Mouse (Mus musculus) heart, embryonic 14.5 days (tissue): ENCODE measurements around the gene Serpina1e. TPM values are rescaled to one million over a fixed set of nuclear protein-coding genes. Genes with fewer than 3 reads are reported as not detected.
"Not testable (repeated sequence)": the region's sequence is repeated elsewhere in the genome, so short reads cannot be mapped to it uniquely, and the experiment has no call there.

Source experiments
- ATAC-seq: fragments of 200-750 bp; cut with Nextera tagmentation; 2 replicates; pipeline ENCODE4 v1.8.0; 2017; ENCODE audit warnings: low read depth, moderate TSS enrichment; ENCODE audit not compliant: insufficient number of reproducible peaks, insufficient read depth, low FRiP score
- H3K27ac ChIP-seq, 2 experiments: fragments of 200-500 bp in 1 of 2; fragments of 300-500 bp in 1 of 2; sonication (generic) in 1 of 2; replicated peaks in 1 of 2; 2 replicates each; pipeline ENCODE4 v1.5.1; 2012 to 2014; ENCODE audit warnings: low read depth in 2 of 2, low read length in 2 of 2, control low read depth in 1 of 2, mild to moderate bottlenecking in 1 of 2, mixed read lengths in 1 of 2; ENCODE audit not compliant: control insufficient read depth in 1 of 2, insufficient read depth in 1 of 2
- H3K27me3 ChIP-seq: fragments of 300-500 bp; sonication (generic); 2 replicates; pipeline ENCODE4 v1.6.1; 2014; ENCODE audit warnings: mild to moderate bottlenecking, low read length, control low read depth; ENCODE audit not compliant: control insufficient read depth, insufficient read depth
- H3K36me3 ChIP-seq: fragments of 300-500 bp; sonication (generic); 2 replicates; pipeline ENCODE4 v1.6.1; 2014; ENCODE audit warnings: mild to moderate bottlenecking, control low read depth, low read length, mixed read lengths; ENCODE audit not compliant: control insufficient read depth, insufficient read depth
- H3K4me1 ChIP-seq, 2 experiments: fragments of 200-500 bp in 1 of 2; fragments of 300-500 bp in 1 of 2; sonication (generic) in 1 of 2; 2 replicates each; pipeline ENCODE4 v1.6.1; 2012 to 2014; ENCODE audit warnings: low read length in 2 of 2, control low read depth in 1 of 2, mixed read lengths in 1 of 2; ENCODE audit not compliant: control insufficient read depth in 2 of 2, insufficient read depth in 2 of 2
- H3K4me2 ChIP-seq: fragments of 300-500 bp; sonication (generic); 2 replicates; pipeline ENCODE4 v1.6.1; 2014; ENCODE audit warnings: mild to moderate bottlenecking, low read length
- H3K4me3 ChIP-seq, 2 experiments: fragments of 200-500 bp in 1 of 2; fragments of 300-500 bp in 1 of 2; sonication (generic) in 1 of 2; 2 replicates each; pipeline ENCODE4 v1.5.1; 2012 to 2014; ENCODE audit warnings: low read length in 2 of 2, mild to moderate bottlenecking in 2 of 2, control low read depth in 1 of 2, low read depth in 1 of 2, moderate library complexity in 1 of 2; ENCODE audit not compliant: control insufficient read depth in 1 of 2, insufficient read depth in 1 of 2
- H3K9ac ChIP-seq: fragments of 300-500 bp; sonication (generic); 2 replicates; pipeline ENCODE4 v1.6.1; 2014; ENCODE audit warnings: mild to moderate bottlenecking, low read length
- H3K9me3 ChIP-seq: fragments of 300-500 bp; sonication (generic); 2 replicates; pipeline ENCODE4 v1.6.1; 2016; ENCODE audit warnings: low read length, control low read depth; ENCODE audit not compliant: control insufficient read depth
- WGBS: fragments of 180-500 bp; shearing (Covaris S2); extraction: QIAGEN DNeasy Blood & Tissue Kit; methylation state at CpG from one replicate; pipeline ENCODE4 v1.1.7; 2014; 5-methylcytosine and 5-hydroxymethylcytosine counted together
- polyA plus RNA-seq: library from polyadenylated mRNA; unstranded; fragments of >200 nt; fragmentation: Nextera tagmentation; extraction: Ambion mirVana; gene quantifications from 2 replicates; pipeline ENCODE4 v1.2.1, GENCODE M21; 2014

The Serpina1e gene
- polyA plus RNA-seq, 1 experiment from 2014 or later, result not detected

GRCm38 (mm10) chr12:103904837-103905340, 53.9 kb downstream of the Serpina1e start, which contains the start of gene Serpina1c:
Gene Serpina1c, minus strand, starts transcription at chr12:103904887.
- 79% methylated on average over 4 of the region's 4 CpGs for WGBS
- not testable (repeated sequence) for H3K4me1 ChIP-seq, ATAC-seq, H3K9ac ChIP-seq, H3K27me3 ChIP-seq, H3K4me3 ChIP-seq, H3K36me3 ChIP-seq, H3K9me3 ChIP-seq, H3K27ac ChIP-seq, H3K4me2 ChIP-seq

GRCm38 (mm10) chr12:103901929-103902328, 56.8 kb downstream of the Serpina1e start:
- not testable (repeated sequence) for H3K9ac ChIP-seq, H3K9me3 ChIP-seq, ATAC-seq, H3K4me3 ChIP-seq, H3K36me3 ChIP-seq, H3K4me2 ChIP-seq, H3K27me3 ChIP-seq, H3K4me1 ChIP-seq, H3K27ac ChIP-seq
- WGBS, result 78% methylated on average over 3 of the region's 3 CpGs

Other genes with a start within 250 kb of the Serpina1e start
- not detected in 2 replicates for gene Serpina1d, start 185.4 kb downstream of the Serpina1e start, polyA plus RNA-seq
- 0.28 TPM in 1 of 2 replicates, not detected in the other for gene Serpina1b, start 128.6 kb downstream of the Serpina1e start, polyA plus RNA-seq
- 0.20 and 0.23 TPM in 2 replicates for gene Serpina1a, start 95.4 kb downstream of the Serpina1e start, polyA plus RNA-seq
- not detected in 2 replicates for gene Serpina1c, start 54.1 kb downstream of the Serpina1e start, polyA plus RNA-seq
- gene Serpina11, start 31.0 kb upstream of the Serpina1e start, polyA plus RNA-seq, result not detected in 2 replicates
- gene Serpina9, start 54.8 kb upstream of the Serpina1e start, polyA plus RNA-seq, result 0.27 and 0.36 TPM in 2 replicates
- not detected in 2 replicates for gene Serpina12, start 85.5 kb upstream of the Serpina1e start, polyA plus RNA-seq
- not detected in 2 replicates for gene Serpina5, start 142.1 kb upstream of the Serpina1e start, polyA plus RNA-seq
- not detected in 2 replicates for gene Serpina3a, start 153.7 kb upstream of the Serpina1e start, polyA plus RNA-seq
- gene Serpina3b, start 169.0 kb upstream of the Serpina1e start, polyA plus RNA-seq, result 0.19 TPM in 1 of 2 replicates, not detected in the other
- gene Serpina3c, start 194.9 kb upstream of the Serpina1e start, polyA plus RNA-seq, result 0.08 TPM in 1 of 2 replicates, not detected in the other